Mouse (Mus musculus): ENCODE measurements around the gene Lrfn4.
"Not testable (repeated sequence)": the region's sequence is repeated elsewhere in the genome, so short reads cannot be mapped to it uniquely, and the experiment has no call there.

DNA sequence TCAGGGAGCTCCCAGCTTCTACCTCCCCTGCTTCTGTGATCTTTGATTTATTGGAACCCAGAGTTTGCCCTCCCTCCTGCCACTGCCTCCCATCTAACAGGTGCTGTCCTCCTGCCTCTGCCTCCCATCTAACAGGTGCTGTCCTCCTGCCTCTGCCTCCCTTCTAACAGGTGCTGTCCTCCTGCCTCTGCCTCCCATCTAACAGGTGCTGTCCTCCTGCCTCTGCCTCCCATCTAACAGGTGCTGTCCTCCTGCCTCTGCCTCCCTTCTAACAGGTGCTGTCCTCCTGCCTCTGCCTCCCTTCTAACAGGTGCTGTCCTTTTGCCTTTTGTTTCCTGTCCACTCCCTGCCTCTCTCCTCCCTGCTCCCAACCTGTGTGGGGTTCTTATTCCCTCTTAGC is 28.7 kb downstream of the Lrfn4 start:
- not testable (repeated sequence) for TF ChIP-seq CTCF (IDR thresholded peaks at IDR 0.05; ENCODE audit: low read depth, low read length); TAL1 (conservative IDR thresholded peaks at IDR 0.05; ENCODE audit: low read depth, low read length); GATA1 (IDR thresholded peaks at IDR 0.05; ENCODE audit: borderline replicate concordance, low read length)

All from G1E (cell line).